Mouse (Mus musculus): ENCODE data around the gene Naa35.
A peak's percentile ranks its signal among the peaks of the same experiment; 100 is the strongest.
"Not testable (repeated sequence)": the region's sequence is repeated elsewhere in the genome, so short reads cannot be mapped to it uniquely, and the experiment has no call there.

Gene Naa35

GRCm38 (mm10) chr13:59587201-59587600 is 2.1 kb downstream of the Naa35 start:
- Histone ChIP-seq H3K4me3 (replicated peaks; ENCODE audit: low read length) (no peak overlapping the region), H3K4me1 (replicated peaks; ENCODE audit: low read depth, low read length) (peaks cover 82% of the 10 kb centered on the region), H3K36me3 (ENCODE audit: insufficient read depth, low read length) (peaks cover 56% of the 10 kb centered on the region), H3K9me3 (ENCODE audit: low read length) (no peaks in the 10 kb centered on the region), H3K27me3 (ENCODE audit: insufficient read depth, low read length) (no peaks in the 10 kb centered on the region)
- TF ChIP-seq CTCF (conservative IDR thresholded peaks at IDR 0.05; ENCODE audit: low read length) (no peak), POU5F1 (IDR thresholded peaks at IDR 0.05; ENCODE audit: borderline replicate concordance, low read length) (no peak), NANOG (IDR thresholded peaks at IDR 0.05; ENCODE audit: borderline replicate concordance, low read length) (no peak)

- Histone ChIP-seq H3K9me3 (ENCODE audit: low read length) (no peaks in the 10 kb centered on the region), H3K4me3 (replicated peaks; ENCODE audit: low read length) (no peak overlapping the region), H3K36me3 (ENCODE audit: insufficient read depth, low read length) (peaks cover 79% of the 10 kb centered on the region), H3K27me3 (ENCODE audit: insufficient read depth, low read length) (no peaks in the 10 kb centered on the region), H3K4me1 (replicated peaks; ENCODE audit: low read depth, low read length) (peaks cover 80% of the 10 kb centered on the region)
- TF ChIP-seq POU5F1 (IDR thresholded peaks at IDR 0.05; ENCODE audit: borderline replicate concordance, low read length) (no peak), NANOG (IDR thresholded peaks at IDR 0.05; ENCODE audit: borderline replicate concordance, low read length) (peak; percentile 95), CTCF (conservative IDR thresholded peaks at IDR 0.05; ENCODE audit: low read length) (no peak)
Measured at GRCm38 (mm10) chr13:59589672-59590071, 4.6 kb downstream of the Naa35 start.

- TF ChIP-seq CTCF (conservative IDR thresholded peaks at IDR 0.05; ENCODE audit: low read length) (no peak), NANOG (IDR thresholded peaks at IDR 0.05; ENCODE audit: borderline replicate concordance, low read length) (no peak), POU5F1 (IDR thresholded peaks at IDR 0.05; ENCODE audit: borderline replicate concordance, low read length) (no peak)
- H3K9me3 ChIP-seq (ENCODE audit: low read length) = no peaks in the 10 kb centered on the region
- H3K4me3 ChIP-seq (replicated peaks; ENCODE audit: low read length) = no peak overlapping the region
- H3K36me3 ChIP-seq (ENCODE audit: insufficient read depth, low read length) = peaks cover 83% of the 10 kb centered on the region
- H3K4me1 ChIP-seq (replicated peaks; ENCODE audit: low read depth, low read length) = peaks cover 80% of the 10 kb centered on the region
- no peaks in the 10 kb centered on the region for H3K27me3 ChIP-seq (ENCODE audit: insufficient read depth, low read length)
Measured at GRCm38 (mm10) chr13:59590691-59591090, 5.6 kb downstream of the Naa35 start.

- peaks cover 67% of the 10 kb centered on the region for H3K4me1 ChIP-seq (replicated peaks; ENCODE audit: low read depth, low read length)
- TF ChIP-seq NANOG (IDR thresholded peaks at IDR 0.05; ENCODE audit: borderline replicate concordance, low read length) = peak; percentile 75; the same call in 1 of the 2 replicates
Measured at GRCm38 (mm10) chr13:59592058-59592457, 7.0 kb downstream of the Naa35 start.

GRCm38 (mm10) chr13:59592630-59593029 is 7.6 kb downstream of the Naa35 start:
- Histone ChIP-seq H3K36me3 (ENCODE audit: insufficient read depth, low read length) (peaks cover 91% of the 10 kb centered on the region), H3K9me3 (ENCODE audit: low read length) (no peaks in the 10 kb centered on the region), H3K27me3 (ENCODE audit: insufficient read depth, low read length) (no peaks in the 10 kb centered on the region), H3K4me3 (replicated peaks; ENCODE audit: low read length) (no peak overlapping the region), H3K4me1 (replicated peaks; ENCODE audit: low read depth, low read length) (peaks cover 61% of the 10 kb centered on the region)
- no peak for TF ChIP-seq POU5F1 (IDR thresholded peaks at IDR 0.05; ENCODE audit: borderline replicate concordance, low read length)
- TF ChIP-seq NANOG (IDR thresholded peaks at IDR 0.05; ENCODE audit: borderline replicate concordance, low read length) = no peak
- no peak for TF ChIP-seq CTCF (conservative IDR thresholded peaks at IDR 0.05; ENCODE audit: low read length)

More at GRCm38 (mm10) chr13:59592058-59592457, 7.0 kb downstream of the Naa35 start:
- not testable (repeated sequence) for H3K27me3 ChIP-seq (ENCODE audit: insufficient read depth, low read length); H3K9me3 ChIP-seq (ENCODE audit: low read length); H3K4me3 ChIP-seq (replicated peaks; ENCODE audit: low read length)
- peaks cover 91% of the 10 kb centered on the region for H3K36me3 ChIP-seq (ENCODE audit: insufficient read depth, low read length)

GRCm38 (mm10) chr13:59603096-59603495 is 18.0 kb downstream of the Naa35 start:
- no peak for TF ChIP-seq CTCF (conservative IDR thresholded peaks at IDR 0.05; ENCODE audit: low read length)
- no peak for TF ChIP-seq POU5F1 (IDR thresholded peaks at IDR 0.05; ENCODE audit: borderline replicate concordance, low read length)
- no peak for TF ChIP-seq NANOG (IDR thresholded peaks at IDR 0.05; ENCODE audit: borderline replicate concordance, low read length)
- no peaks in the 10 kb centered on the region for H3K4me1 ChIP-seq (replicated peaks; ENCODE audit: low read depth, low read length)
- no peaks in the 10 kb centered on the region for H3K9me3 ChIP-seq (ENCODE audit: low read length)
- no peak overlapping the region for H3K4me3 ChIP-seq (replicated peaks; ENCODE audit: low read length)
- no peaks in the 10 kb centered on the region for H3K27me3 ChIP-seq (ENCODE audit: insufficient read depth, low read length)
- peaks cover 97% of the 10 kb centered on the region for H3K36me3 ChIP-seq (ENCODE audit: insufficient read depth, low read length)

- Histone ChIP-seq H3K36me3 (ENCODE audit: insufficient read depth, low read length) (peaks cover 97% of the 10 kb centered on the region), H3K4me3 (replicated peaks; ENCODE audit: low read length) (no peak overlapping the region), H3K9me3 (ENCODE audit: low read length) (no peaks in the 10 kb centered on the region), H3K27me3 (ENCODE audit: insufficient read depth, low read length) (no peaks in the 10 kb centered on the region), H3K4me1 (replicated peaks; ENCODE audit: low read depth, low read length) (peaks cover 4% of the 10 kb centered on the region; the same call in 1 of the 2 replicates)
- TF ChIP-seq POU5F1 (IDR thresholded peaks at IDR 0.05; ENCODE audit: borderline replicate concordance, low read length) = no peak
- no peak for TF ChIP-seq NANOG (IDR thresholded peaks at IDR 0.05; ENCODE audit: borderline replicate concordance, low read length)
- no peak for TF ChIP-seq CTCF (conservative IDR thresholded peaks at IDR 0.05; ENCODE audit: low read length)
Measured at GRCm38 (mm10) chr13:59604511-59604910, 19.5 kb downstream of the Naa35 start.

- H3K36me3 ChIP-seq (ENCODE audit: insufficient read depth, low read length) = peaks cover 97% of the 10 kb centered on the region
- H3K9me3 ChIP-seq (ENCODE audit: low read length) = no peaks in the 10 kb centered on the region
- no peaks in the 10 kb centered on the region for H3K27me3 ChIP-seq (ENCODE audit: insufficient read depth, low read length)
- no peak overlapping the region for H3K4me3 ChIP-seq (replicated peaks; ENCODE audit: low read length)
- H3K4me1 ChIP-seq (replicated peaks; ENCODE audit: low read depth, low read length) = peaks cover 6% of the 10 kb centered on the region
- TF ChIP-seq POU5F1 (IDR thresholded peaks at IDR 0.05; ENCODE audit: borderline replicate concordance, low read length) (no peak), CTCF (conservative IDR thresholded peaks at IDR 0.05; ENCODE audit: low read length) (no peak), NANOG (IDR thresholded peaks at IDR 0.05; ENCODE audit: borderline replicate concordance, low read length) (no peak)
Measured at GRCm38 (mm10) chr13:59605221-59605922, 20.3 kb downstream of the Naa35 start.

- no peak for TF ChIP-seq POU5F1 (IDR thresholded peaks at IDR 0.05; ENCODE audit: borderline replicate concordance, low read length)
- no peak for TF ChIP-seq CTCF (conservative IDR thresholded peaks at IDR 0.05; ENCODE audit: low read length)
- no peak for TF ChIP-seq NANOG (IDR thresholded peaks at IDR 0.05; ENCODE audit: borderline replicate concordance, low read length)
- Histone ChIP-seq H3K27me3 (ENCODE audit: insufficient read depth, low read length) (no peaks in the 10 kb centered on the region), H3K4me1 (replicated peaks; ENCODE audit: low read depth, low read length) (peaks cover 24% of the 10 kb centered on the region), H3K4me3 (replicated peaks; ENCODE audit: low read length) (no peak overlapping the region), H3K36me3 (ENCODE audit: insufficient read depth, low read length) (peaks cover 95% of the 10 kb centered on the region), H3K9me3 (ENCODE audit: low read length) (no peaks in the 10 kb centered on the region)
Measured at GRCm38 (mm10) chr13:59609885-59610284, 24.8 kb downstream of the Naa35 start.
